Mouse (Mus musculus) cortical plate, adult 2 months (tissue): ENCODE data around the gene Xylt1.

Experiments used
- CTCF ChIP-seq: fragments of 200-500 bp; IDR thresholded peaks from 2 replicates; pipeline ENCODE4 v1.5.1; 2011; ENCODE audit warnings: mild to moderate bottlenecking, control low read depth, low read length; ENCODE audit not compliant: insufficient read depth; ENCODE audit errors: extremely low read depth
- POLR2A ChIP-seq: fragments of 200-500 bp; IDR thresholded peaks from 2 replicates; pipeline ENCODE4 v1.6.1; 2011; ENCODE audit warnings: mild to moderate bottlenecking, low read length, control low read depth; ENCODE audit not compliant: insufficient read depth; ENCODE audit errors: extremely low read depth

DNA sequence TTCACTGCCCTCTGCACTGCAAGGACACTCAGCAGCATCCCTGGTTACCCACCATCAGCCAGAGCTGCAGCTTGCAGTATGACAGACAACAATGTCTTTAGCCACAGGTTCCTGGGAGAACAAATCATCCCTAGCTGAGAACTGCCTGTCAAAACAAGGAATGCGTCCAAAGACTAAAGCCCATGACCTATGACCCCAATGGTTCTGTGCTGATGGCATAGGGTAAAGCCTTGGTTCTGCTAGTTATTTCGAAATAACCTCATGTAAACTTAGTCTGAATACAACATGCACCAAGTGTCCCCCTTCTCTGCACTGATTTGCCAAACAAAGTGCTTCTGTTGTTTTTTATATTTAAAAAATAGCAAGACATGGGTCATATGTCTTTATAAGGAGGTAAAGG, 103.8 kb downstream of the Xylt1 start:
- TF ChIP-seq CTCF (no peak), POLR2A (no peak)
